Mouse (Mus musculus) megakaryocyte, embryonic 14.5 days (primary cell): ENCODE measurements around the gene Gramd1a.

Experiments used
- FLI1 ChIP-seq: IDR thresholded peaks from 2 replicates; pipeline ENCODE4 v1.6.1; 2012; ENCODE audit warnings: low read length, inconsistent platforms, mixed read lengths
- GATA1 ChIP-seq: IDR thresholded peaks from 3 replicates; pipeline ENCODE4 v1.6.1; 2012; ENCODE audit warnings: mixed read lengths, low read length, inconsistent platforms, borderline replicate concordance

DNA sequence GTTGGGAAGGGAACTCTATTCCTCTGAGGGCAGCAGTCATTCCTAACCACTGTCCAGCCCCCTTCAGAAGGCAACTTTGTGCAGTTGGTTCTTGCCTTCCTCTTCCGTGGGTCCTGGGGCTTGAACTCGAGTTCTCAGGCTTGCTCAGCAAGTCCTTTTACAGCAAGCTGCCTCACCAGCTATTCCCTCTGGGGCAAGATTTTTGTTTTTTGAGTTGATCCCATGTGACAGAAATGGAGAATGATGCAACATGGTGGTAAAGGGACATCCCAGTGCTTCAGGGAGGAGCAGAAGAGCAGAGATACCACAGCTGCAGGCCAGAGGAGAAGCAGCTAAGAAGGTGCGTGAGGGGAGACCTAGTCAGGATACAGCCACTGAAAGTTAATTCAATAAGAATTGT, 19.4 kb upstream of the Gramd1a start:
- no peak for TF ChIP-seq FLI1
- no peak for TF ChIP-seq GATA1
